Mouse (Mus musculus) forelimb bud, embryonic 11.5 days (tissue): ENCODE data around the gene Rhox3a.
"Not testable (repeated sequence)": the region's sequence is repeated elsewhere in the genome, so short reads cannot be mapped to it uniquely, and the experiment has no call there.

Source experiments
- DNase-seq: peaks from one replicate; pipeline ENCODE4 v3.0.0-alpha.2; 2012; ENCODE audit warnings: low read depth, low spot score

Gene Rhox3a

DNA sequence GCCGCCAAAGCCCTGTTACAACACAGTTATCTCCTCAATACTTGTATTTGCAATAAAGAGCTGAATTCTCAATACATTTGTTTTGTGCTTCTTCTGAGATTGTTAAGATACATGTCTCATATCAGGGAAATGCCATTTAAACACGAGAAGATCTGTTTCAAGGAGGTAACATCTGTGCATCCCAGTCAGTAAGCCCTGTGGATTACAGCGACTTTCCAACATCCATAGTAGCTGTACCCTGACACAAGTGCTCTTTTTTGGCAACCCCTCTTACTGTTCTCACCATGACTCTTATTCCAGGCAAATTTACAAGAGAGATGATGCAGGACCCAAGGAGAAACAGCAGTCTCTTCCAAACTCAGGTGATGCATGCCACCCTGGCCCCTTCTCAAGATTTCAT lies at the start of gene Rhox3a:
Rhox3a (plus strand) TSS at position 301 of the 400 bp plus-strand sequence.
- DNase-seq: not testable (repeated sequence)

DNA sequence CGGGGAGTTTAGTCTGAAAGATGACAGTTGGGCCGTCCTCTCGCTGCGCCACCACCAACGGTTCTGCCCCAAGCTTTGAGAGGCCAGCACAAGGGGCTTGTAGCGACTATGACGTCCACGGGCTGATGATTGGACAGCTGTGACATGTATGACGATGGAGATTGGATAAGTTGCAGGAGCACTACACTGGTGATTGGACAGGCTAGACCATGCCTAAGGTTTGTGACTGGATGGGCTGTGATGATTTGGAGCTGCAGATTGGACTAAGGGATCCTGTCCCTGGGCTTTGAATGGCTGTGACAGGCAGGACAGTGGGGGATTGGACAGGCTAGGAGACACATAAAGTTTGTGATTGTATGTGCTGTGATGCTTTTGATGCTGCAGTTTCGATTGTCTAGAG lies 38.8 kb upstream of the Rhox3a start, which contains the start of gene Gm9:
Gm9 (minus strand) TSS at position 101 of the 400 bp plus-strand sequence.
- DNase-seq: no peak

DNA sequence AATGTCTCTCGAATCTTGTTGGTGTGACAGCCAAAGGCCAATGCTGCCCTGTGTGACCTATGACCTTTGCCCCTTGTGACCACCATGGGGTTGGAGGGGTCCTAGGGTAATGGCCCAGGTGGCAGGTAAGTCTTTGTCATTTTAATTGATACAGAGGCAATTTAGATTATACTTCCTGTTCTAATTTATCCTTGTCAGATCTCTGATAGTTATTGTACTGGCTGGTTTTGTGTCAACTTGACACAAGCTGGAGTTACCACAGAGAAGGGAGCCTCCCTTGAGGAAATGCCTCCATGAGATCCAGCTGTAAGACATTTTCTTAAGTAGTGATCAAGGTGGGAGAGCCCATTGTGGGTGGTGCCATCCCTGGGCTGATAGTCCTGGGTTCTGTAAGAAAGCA lies 27.6 kb upstream of the Rhox3a start, which contains the start of gene Rhox1:
Rhox1 (minus strand) TSS at position 101 of the 400 bp plus-strand sequence.
- not testable (repeated sequence) for DNase-seq

DNA sequence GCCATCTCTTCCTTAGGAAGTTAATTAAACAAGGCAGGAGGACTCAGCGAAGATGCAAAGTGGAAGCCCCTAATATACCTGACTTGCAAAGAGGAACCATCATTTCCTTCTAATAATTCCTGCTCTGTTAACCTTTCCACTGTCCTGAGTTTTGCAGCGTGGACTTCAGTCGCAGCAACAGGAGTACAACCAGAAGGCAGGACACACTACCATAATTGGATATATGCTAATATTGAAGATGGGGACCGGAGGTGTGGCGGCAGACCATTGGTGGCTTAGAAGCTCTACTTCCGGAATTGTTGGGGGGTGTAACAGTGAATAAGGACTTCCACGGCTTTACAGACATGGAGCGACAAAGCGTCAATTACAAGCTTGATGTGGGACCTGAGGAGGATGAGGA lies 5.0 kb upstream of the Rhox3a start, which contains the start of gene Rhox2a:
Rhox2a (plus strand) TSS at position 301 of the 400 bp plus-strand sequence.
- DNase-seq: not testable (repeated sequence)

DNA sequence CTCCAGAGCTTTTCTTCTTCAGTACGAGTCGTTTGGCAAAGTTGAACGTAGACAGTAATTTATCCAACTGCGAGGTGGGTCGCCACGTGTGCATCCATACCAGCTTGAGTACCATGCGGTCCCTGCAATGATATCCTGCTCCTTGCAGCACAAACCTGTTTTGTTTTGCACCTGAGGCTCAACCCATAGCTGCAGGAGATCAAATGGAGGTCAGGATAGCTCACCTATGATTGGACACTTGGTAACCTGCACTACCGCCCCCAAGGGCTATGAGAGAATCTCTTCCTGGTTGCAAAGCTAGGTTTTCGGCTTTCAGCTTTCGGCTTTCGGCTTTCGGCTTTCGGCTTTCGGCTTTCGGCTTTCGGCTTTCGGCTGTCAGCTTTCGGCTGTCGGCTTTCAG lies 15.3 kb downstream of the Rhox3a start, which contains the start of gene Rhox4a:
Rhox4a (plus strand) TSS at position 301 of the 400 bp plus-strand sequence.
- not testable (repeated sequence) for DNase-seq
